Mouse (Mus musculus) E14TG2a.4 (cell line): ENCODE results near the gene Lag3.

Experiments used
- CTCF ChIP-seq: conservative IDR thresholded peaks from 2 replicates; pipeline ENCODE4 v1.5.1; 2014; ENCODE audit warnings: low read length
- NANOG ChIP-seq: IDR thresholded peaks from 2 replicates; pipeline ENCODE4 v1.6.1; 2014; ENCODE audit warnings: borderline replicate concordance, low read length, mixed read lengths

GRCm38 (mm10) chr6:124904991-124905860, 6.3 kb downstream of the Lag3 start:
- TF ChIP-seq CTCF (no peak), NANOG (no peak)
